Mouse (Mus musculus) forebrain, embryonic 16.5 days (tissue): Measurements from ENCODE around the gene Phf21a. TPM values are rescaled to one million over a fixed set of nuclear protein-coding genes. Genes with fewer than 3 reads are reported as not detected.

Source experiments
- ATAC-seq: fragments of 200-750 bp; cut with Nextera tagmentation; 2 replicates; pipeline ENCODE4 v1.8.0; 2017; ENCODE audit warnings: mild to moderate bottlenecking, moderate library complexity
- H3K27ac ChIP-seq: fragments of 300-500 bp; sonication (generic); 2 replicates; pipeline ENCODE4 v1.5.1; 2014; ENCODE audit warnings: low read length, control low read depth
- H3K27me3 ChIP-seq: fragments of 300-500 bp; sonication (generic); replicated peaks from 2 replicates; pipeline ENCODE4 v1.6.1; 2014; ENCODE audit warnings: low read length; ENCODE audit not compliant: control insufficient read depth, insufficient read depth
- H3K36me3 ChIP-seq: fragments of 300-500 bp; sonication (generic); 2 replicates; pipeline ENCODE4 v1.6.1; 2014; ENCODE audit not compliant: control insufficient read depth, insufficient read depth
- H3K4me1 ChIP-seq: fragments of 300-500 bp; sonication (generic); replicated peaks from 2 replicates; pipeline ENCODE4 v1.6.1; 2014; ENCODE audit warnings: low read length; ENCODE audit not compliant: control insufficient read depth, insufficient read depth
- H3K4me2 ChIP-seq: fragments of 300-500 bp; sonication (generic); 2 replicates; pipeline ENCODE4 v1.6.1; 2014; ENCODE audit warnings: mild to moderate bottlenecking, low read length, control low read depth
- H3K4me3 ChIP-seq: fragments of 300-500 bp; sonication (generic); replicated peaks from 2 replicates; pipeline ENCODE4 v1.5.1; 2014; ENCODE audit warnings: mild to moderate bottlenecking, low read length, control low read depth
- H3K9ac ChIP-seq: fragments of 300-500 bp; sonication (generic); replicated peaks from 2 replicates; pipeline ENCODE4 v1.6.1; 2014; ENCODE audit warnings: low read depth, low read length, control low read depth
- H3K9me3 ChIP-seq: fragments of 300-500 bp; sonication (generic); 2 replicates; pipeline ENCODE4 v1.6.1; 2016; ENCODE audit warnings: low read length; ENCODE audit not compliant: control insufficient read depth
- WGBS: fragments of 180-500 bp; shearing (Covaris S2); extraction: QIAGEN DNeasy Blood & Tissue Kit; methylation state at CpG from one replicate; pipeline ENCODE4 v1.1.7; 2014; 5-methylcytosine and 5-hydroxymethylcytosine counted together
- polyA plus RNA-seq: library from polyadenylated mRNA; unstranded; fragments of >200 nt; fragmentation: Nextera tagmentation; extraction: Ambion mirVana; gene quantifications from 2 replicates; pipeline ENCODE4 v1.2.1, GENCODE M21; 2015

Gene Phf21a
- polyA plus RNA-seq, 1 experiment from 2014 or later = 43.5 TPM

DNA sequence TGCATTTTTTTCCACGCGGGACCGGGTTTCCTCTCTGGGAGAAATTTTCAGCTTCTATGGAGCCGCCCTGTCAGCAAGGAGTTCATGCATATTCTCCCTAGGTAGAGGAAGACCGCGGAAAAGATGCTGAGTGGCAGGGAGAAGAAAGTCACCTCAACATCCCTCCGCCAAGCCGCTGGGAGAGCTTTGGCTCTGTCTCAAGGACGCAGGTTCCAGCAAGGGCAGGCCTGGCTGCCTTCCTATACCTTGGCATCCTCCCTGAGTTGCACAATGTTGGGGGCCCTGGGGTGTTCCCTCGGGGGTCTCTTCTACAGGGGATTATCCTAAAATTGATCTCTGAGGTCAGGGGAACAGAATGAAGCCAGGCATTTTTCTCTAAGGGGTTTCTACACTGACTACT lies 71.4 kb downstream of the Phf21a start:
- Histone ChIP-seq H3K4me3 (no peak overlapping the region), H3K9ac (no peak overlapping the region), H3K27me3 (no peaks in the 10 kb centered on the region), H3K4me1 (no peaks in the 10 kb centered on the region), H3K9me3 (no peaks in the 10 kb centered on the region), H3K27ac (no peak overlapping the region), H3K36me3 (no peaks in the 10 kb centered on the region), H3K4me2 (no peak overlapping the region)
- 57% methylated on average over 10 of the region's 10 CpGs for WGBS
- ATAC-seq = no peak

DNA sequence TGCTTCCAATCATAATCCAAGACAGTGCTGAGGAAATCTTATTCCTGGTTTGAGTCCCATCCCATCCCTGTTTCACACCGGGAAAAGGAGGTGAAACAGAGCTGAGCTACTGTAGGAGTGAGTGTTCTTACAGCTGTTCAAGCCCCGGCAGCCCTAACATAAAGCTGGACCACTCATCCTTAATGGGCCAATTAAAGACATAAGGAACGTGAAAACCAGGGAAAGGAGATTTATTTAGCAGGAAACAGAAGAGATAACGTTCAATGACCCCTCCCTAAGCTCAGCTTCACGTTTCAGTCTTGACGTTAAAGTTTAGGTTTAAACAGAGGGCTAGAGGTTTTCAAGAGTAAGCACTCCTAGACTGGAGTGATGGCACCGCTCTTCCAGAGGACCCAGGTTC lies 74.0 kb downstream of the Phf21a start:
- H3K4me1 ChIP-seq = no peaks in the 10 kb centered on the region
- no peak for ATAC-seq
- 64% methylated on average over 7 of the region's 7 CpGs for WGBS

DNA sequence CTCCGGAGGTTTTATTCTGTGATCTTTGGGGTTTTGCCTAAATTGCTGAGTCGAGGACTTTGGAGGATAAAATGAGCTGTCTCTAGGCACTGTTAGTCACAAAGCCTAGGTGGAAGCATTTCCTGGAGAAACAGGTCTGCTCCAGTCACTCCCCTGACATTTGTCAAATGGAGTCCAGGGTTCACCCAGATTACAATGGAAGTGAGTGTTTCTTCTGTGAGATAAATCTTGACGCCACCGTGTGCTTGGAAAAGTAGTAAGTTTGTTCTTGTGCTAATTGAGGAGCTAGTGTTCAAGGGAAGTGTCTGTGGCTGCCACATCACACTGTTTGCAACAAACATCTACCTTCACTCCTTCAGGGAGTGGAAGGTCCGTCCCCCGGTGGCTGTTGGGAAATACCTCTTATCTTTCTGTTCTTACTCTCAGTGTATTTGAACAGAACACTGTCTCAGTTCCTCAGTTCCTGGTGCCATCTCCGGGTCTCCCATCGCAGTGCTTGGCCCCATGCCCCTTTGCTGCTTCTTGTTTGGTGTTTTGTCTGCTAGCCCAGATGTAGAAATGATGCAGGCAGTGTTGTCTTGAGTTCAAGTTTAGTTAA lies 78.2 kb downstream of the Phf21a start:
- WGBS = 80% methylated on average over 8 of the region's 8 CpGs

More for the DNA sequence above, 74.0 kb downstream of the Phf21a start:
- Histone ChIP-seq H3K9ac (no peak overlapping the region), H3K27ac (no peak overlapping the region), H3K4me2 (no peak overlapping the region), H3K9me3 (no peaks in the 10 kb centered on the region), H3K36me3 (no peaks in the 10 kb centered on the region), H3K27me3 (no peaks in the 10 kb centered on the region), H3K4me3 (no peak overlapping the region)

GRCm38 (mm10) chr2:92172300-92172699 lies 79.4 kb downstream of the Phf21a start:
- Histone ChIP-seq H3K9me3 (no peaks in the 10 kb centered on the region), H3K36me3 (no peaks in the 10 kb centered on the region)
- 95% methylated on average over 5 of the region's 5 CpGs for WGBS

More for the DNA sequence above, 78.2 kb downstream of the Phf21a start:
- Histone ChIP-seq H3K4me2 (no peak overlapping the region), H3K36me3 (no peaks in the 10 kb centered on the region), H3K4me3 (no peak overlapping the region), H3K9me3 (no peaks in the 10 kb centered on the region), H3K4me1 (no peaks in the 10 kb centered on the region), H3K27ac (no peak overlapping the region), H3K27me3 (no peaks in the 10 kb centered on the region), H3K9ac (no peak overlapping the region)
- no peak for ATAC-seq

GRCm38 (mm10) chr2:92173186-92173585 lies 80.3 kb downstream of the Phf21a start:
- H3K36me3 ChIP-seq = no peaks in the 10 kb centered on the region
- ATAC-seq = no peak
- H3K27me3 ChIP-seq = no peaks in the 10 kb centered on the region
- no peak overlapping the region for H3K4me2 ChIP-seq
- WGBS = 84% methylated on average over 4 of the region's 4 CpGs
- H3K9ac ChIP-seq = no peak overlapping the region
- H3K27ac ChIP-seq = no peak overlapping the region
- H3K4me1 ChIP-seq = no peaks in the 10 kb centered on the region
- no peak overlapping the region for H3K4me3 ChIP-seq
- no peaks in the 10 kb centered on the region for H3K9me3 ChIP-seq

More at GRCm38 (mm10) chr2:92172300-92172699, 79.4 kb downstream of the Phf21a start:
- H3K4me2 ChIP-seq = no peak overlapping the region
- H3K4me1 ChIP-seq = no peaks in the 10 kb centered on the region
- ATAC-seq = no peak
- H3K4me3 ChIP-seq = no peak overlapping the region
- H3K9ac ChIP-seq = no peak overlapping the region
- no peaks in the 10 kb centered on the region for H3K27me3 ChIP-seq
- H3K27ac ChIP-seq = no peak overlapping the region

- Histone ChIP-seq H3K27me3 (no peaks in the 10 kb centered on the region), H3K4me1 (no peaks in the 10 kb centered on the region), H3K4me2 (no peak overlapping the region), H3K9ac (no peak overlapping the region), H3K9me3 (no peaks in the 10 kb centered on the region), H3K36me3 (no peaks in the 10 kb centered on the region), H3K4me3 (no peak overlapping the region), H3K27ac (no peak overlapping the region)
- no peak for ATAC-seq
- 71% methylated on average over 7 of the region's 7 CpGs for WGBS
Measured at GRCm38 (mm10) chr2:92174265-92174664, 81.3 kb downstream of the Phf21a start.

DNA sequence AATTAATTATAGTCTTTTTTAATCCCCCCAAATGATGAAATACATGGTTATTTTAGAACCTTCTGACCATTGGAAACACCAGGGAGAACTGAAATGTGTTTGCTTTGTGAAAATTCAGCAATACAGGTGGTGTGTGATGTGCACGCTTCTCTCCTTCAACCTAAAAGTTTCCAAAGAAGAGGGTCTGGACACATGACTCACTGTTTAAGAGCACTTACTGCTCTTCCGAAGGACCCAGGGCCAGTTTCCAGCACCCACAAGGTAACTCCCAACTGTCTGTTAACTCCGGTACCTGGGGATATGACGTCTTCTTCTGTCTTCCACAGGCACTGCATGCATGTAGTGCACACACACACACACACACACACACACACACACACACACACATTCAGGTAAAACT lies 82.1 kb downstream of the Phf21a start:
- no peak overlapping the region for H3K4me2 ChIP-seq
- ATAC-seq = no peak
- H3K9me3 ChIP-seq = no peaks in the 10 kb centered on the region
- 94% methylated on average over 4 of the region's 4 CpGs for WGBS
- H3K27me3 ChIP-seq = no peaks in the 10 kb centered on the region
- no peak overlapping the region for H3K9ac ChIP-seq
- H3K4me3 ChIP-seq = no peak overlapping the region
- H3K4me1 ChIP-seq = no peaks in the 10 kb centered on the region
- no peaks in the 10 kb centered on the region for H3K36me3 ChIP-seq
- no peak overlapping the region for H3K27ac ChIP-seq

GRCm38 (mm10) chr2:92176292-92176691 lies 83.4 kb downstream of the Phf21a start:
- no peak for ATAC-seq
- H3K9ac ChIP-seq = no peak overlapping the region
- no peak overlapping the region for H3K4me2 ChIP-seq
- no peak overlapping the region for H3K4me3 ChIP-seq
- no peak overlapping the region for H3K27ac ChIP-seq
- H3K9me3 ChIP-seq = no peaks in the 10 kb centered on the region
- H3K4me1 ChIP-seq = no peaks in the 10 kb centered on the region
- H3K36me3 ChIP-seq = no peaks in the 10 kb centered on the region
- no peaks in the 10 kb centered on the region for H3K27me3 ChIP-seq
- WGBS = 15% methylated on average over 4 of the region's 4 CpGs

DNA sequence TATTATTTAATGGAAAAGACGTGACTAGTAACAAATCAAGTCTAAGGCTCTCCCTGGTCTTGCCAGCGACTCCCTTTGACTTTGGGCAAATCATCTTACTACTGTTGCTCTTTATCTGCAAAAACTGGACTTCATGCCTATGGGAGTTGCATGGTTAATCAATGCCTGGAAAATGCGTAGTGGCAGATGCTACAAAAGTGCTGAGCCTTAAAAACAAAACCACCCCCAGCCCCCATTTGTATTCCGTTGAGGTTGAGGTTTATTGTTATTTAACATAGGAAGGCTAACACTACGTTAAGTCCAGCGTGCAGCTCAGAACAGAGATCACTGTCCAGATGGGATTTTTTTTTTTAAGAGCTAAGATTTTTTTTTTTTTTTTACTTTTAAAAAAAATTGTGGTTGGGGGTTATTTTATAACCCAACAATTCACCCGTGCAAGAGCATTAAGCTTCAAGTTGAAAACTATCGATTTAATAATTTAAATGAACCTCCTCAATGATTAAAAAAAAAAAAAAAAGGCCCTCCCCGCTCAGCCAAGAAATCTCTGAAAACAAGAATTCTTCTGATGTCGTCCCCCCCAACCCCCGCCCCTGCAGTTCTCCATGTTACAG lies 89.3 kb downstream of the Phf21a start:
- peak overlapping the region; percentile 81 for H3K4me2 ChIP-seq
- H3K9ac ChIP-seq = peak overlapping the region; percentile 84
- H3K27ac ChIP-seq = peak overlapping the region; percentile 99
- peak overlapping the region; percentile 91 for H3K4me3 ChIP-seq
- no peaks in the 10 kb centered on the region for H3K27me3 ChIP-seq
- ATAC-seq = no peak
- no peaks in the 10 kb centered on the region for H3K9me3 ChIP-seq
- no peaks in the 10 kb centered on the region for H3K36me3 ChIP-seq
- H3K4me1 ChIP-seq = peaks cover 18% of the 10 kb centered on the region
- WGBS = 1% methylated on average over 11 of the region's 11 CpGs
